12 mouse cellular contexts compared by ENCODE assay signal in the genomic region with DNA sequence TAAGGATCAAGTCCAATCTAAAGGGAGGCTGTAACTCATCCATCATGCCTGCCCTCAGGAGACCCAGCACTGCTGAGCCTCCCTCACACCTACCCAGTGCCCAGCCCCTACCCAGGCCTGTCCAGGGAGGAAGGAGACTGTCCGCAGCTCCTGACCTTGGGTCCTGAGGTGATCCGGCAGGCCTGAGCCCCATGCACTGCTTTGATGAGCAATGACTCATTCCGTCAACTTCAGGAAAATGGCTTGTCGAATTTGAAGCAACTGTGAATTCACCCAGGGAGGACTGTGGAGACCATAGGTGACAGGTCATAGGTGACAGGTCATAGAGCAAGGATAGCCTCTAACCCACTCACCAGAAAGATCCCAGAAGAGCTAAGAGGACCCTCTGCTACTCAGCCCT.
"Had no signal": no experiment of that assay in that cellular context is flagged by ENCODE, and none has a peak within 500 bp of the region (broad histone marks: within the 10 kb centered on the region; RNA-seq: fewer than 3 reads in every experiment).

No protein-coding gene starts in this region.

- ATAC-seq: midbrain, embryonic 13.5 days had no signal

- H3K4me3 ChIP-seq: limb, embryonic 12.5 days; midbrain, embryonic 13.5 days; stomach, embryonic 15.5 days had no signal

- H3K4me1 ChIP-seq: limb, embryonic 12.5 days; midbrain, embryonic 13.5 days had no signal

- H3K9ac ChIP-seq: limb, embryonic 12.5 days; liver, embryonic 14.5 days; midbrain, embryonic 13.5 days; stomach, embryonic 15.5 days had no signal

- H3K36me3 ChIP-seq: limb, embryonic 12.5 days; midbrain, embryonic 13.5 days; stomach, embryonic 15.5 days had no signal

- DNase-seq: kidney, postnatal 36 days; layer of hippocampus, adult 9-11 months; layer of hippocampus, postnatal 36 days; liver; lung, adult 18-20 months; right cerebral cortex, postnatal 14 days; thymus, postnatal 4 days had no signal

- H3K27ac ChIP-seq: kidney, postnatal 0 days; limb, embryonic 12.5 days; liver, embryonic 14.5 days; midbrain, embryonic 13.5 days; stomach, embryonic 15.5 days had no signal

- H3K27me3 ChIP-seq: midbrain, embryonic 13.5 days; stomach, embryonic 15.5 days had no signal

- H3K9me3 ChIP-seq: limb, embryonic 12.5 days; midbrain, embryonic 13.5 days; stomach, embryonic 15.5 days had no signal

- H3K4me2 ChIP-seq: limb, embryonic 12.5 days; midbrain, embryonic 13.5 days; stomach, embryonic 15.5 days had no signal
